In genomic region chr12:27399392-27399791, GRCm38 (mm10) we compare ENCODE assay signal across 15 mouse cellular contexts. TPM values are rescaled to one million over a fixed set of nuclear protein-coding genes. Genes with fewer than 3 reads are reported as not detected.
DNase-seq lines count a peak whose midpoint lies in the region; ATAC-seq and TF ChIP-seq lines count a peak whose summit lies in the region.
"Had no signal": no experiment of that assay in that cellular context is flagged by ENCODE, and none has a peak within 500 bp of the region (broad histone marks: within the 10 kb centered on the region; RNA-seq: fewer than 3 reads in every experiment).

No protein-coding gene starts in this region.

- ATAC-seq in liver, embryonic 12.5 days = no peak
- peak; percentile 70 for ATAC-seq in lung, postnatal 0 days
- ATAC-seq in stomach, embryonic 15.5 days (ENCODE audit: insufficient read depth, low FRiP score, low read depth) = no peak
- ATAC-seq: forebrain, embryonic 15.5 days had no signal

- WGBS in liver, adult 2 months = 74% methylated on average over 5 of the region's 5 CpGs
- WGBS in liver, embryonic 12.5 days (ENCODE audit: insufficient replicate concordance) = 69% methylated on average over 5 of the region's 5 CpGs
- 42% methylated on average over 5 of the region's 5 CpGs for WGBS in lung, postnatal 0 days
- WGBS in stomach, embryonic 15.5 days = 56% methylated on average over 5 of the region's 5 CpGs

- peak; percentile 12 for DNase-seq in liver, adult 2 months (ENCODE audit: extremely low read depth, low read depth, low spot score)
- peak; percentile 24 for DNase-seq in lung, postnatal 0 days (ENCODE audit: low spot score)
- DNase-seq in lung, postnatal 14 days = no peak
- no peak for DNase-seq in left cerebral cortex, adult 11 months (ENCODE audit: low spot score)
- DNase-seq: adrenal gland, adult 2 months; adrenal gland, postnatal 25 days; cerebellum, adult 18-20 months; cerebellum, postnatal 10 days; gastrocnemius, postnatal 36 days; heart, adult 11 months; heart, postnatal 36 days had no signal

- H3K79me2 ChIP-seq in liver, adult 2 months (ENCODE audit: control insufficient read depth, insufficient read depth, low read length) = no peaks in the 10 kb centered on the region

- no peak overlapping the region for H3K27ac ChIP-seq in liver, adult 2 months (replicated peaks; ENCODE audit: insufficient read depth, low read depth, low read length)
- H3K27ac ChIP-seq in liver, embryonic 12.5 days = no peak overlapping the region
- H3K27ac ChIP-seq in lung, postnatal 0 days (ENCODE audit: low read length) = no peak overlapping the region
- H3K27ac ChIP-seq in stomach, embryonic 15.5 days = 0 out of 2 replicates have a peak overlapping the region, but pooled peaks have one; percentile 19
- H3K27ac ChIP-seq: forebrain, embryonic 15.5 days; heart, embryonic 13.5 days had no signal

- TF ChIP-seq EP300 in lung, postnatal 0 days (IDR thresholded peaks at IDR 0.05) = no peak

- no peak for TF ChIP-seq CTCF in liver, adult 2 months (IDR thresholded peaks at IDR 0.05; ENCODE audit: low read depth, low read length)
- no peak for TF ChIP-seq CTCF in lung, postnatal 0 days (IDR thresholded peaks at IDR 0.05)

- no peak for TF ChIP-seq POLR2A in liver, adult 2 months (IDR thresholded peaks at IDR 0.05; ENCODE audit: extremely low read depth, insufficient read depth, low read length)

- no peaks in the 10 kb centered on the region for H3K36me3 ChIP-seq in liver, adult 2 months (ENCODE audit: control insufficient read depth, insufficient read depth, low read length)
- H3K36me3 ChIP-seq in liver, embryonic 12.5 days = no peaks in the 10 kb centered on the region
- no peaks in the 10 kb centered on the region for H3K36me3 ChIP-seq in lung, postnatal 0 days (ENCODE audit: insufficient read depth, low read length)
- no peaks in the 10 kb centered on the region for H3K36me3 ChIP-seq in stomach, embryonic 15.5 days
- H3K36me3 ChIP-seq: forebrain, embryonic 15.5 days; heart, embryonic 13.5 days had no signal

- no peak overlapping the region for H3K9ac ChIP-seq in liver, adult 2 months (ENCODE audit: low read depth, low read length)
- H3K9ac ChIP-seq in liver, embryonic 12.5 days = no peak overlapping the region
- H3K9ac ChIP-seq in lung, postnatal 0 days (replicated peaks; ENCODE audit: low read depth) = no peak overlapping the region
- H3K9ac ChIP-seq in stomach, embryonic 15.5 days = no peak overlapping the region
- H3K9ac ChIP-seq: forebrain, embryonic 15.5 days; heart, embryonic 13.5 days had no signal

- no peak overlapping the region for H3K4me2 ChIP-seq in liver, embryonic 12.5 days
- H3K4me2 ChIP-seq in lung, postnatal 0 days (replicated peaks; ENCODE audit: low read depth, low read length) = no peak overlapping the region
- no peak overlapping the region for H3K4me2 ChIP-seq in stomach, embryonic 15.5 days
- H3K4me2 ChIP-seq: forebrain, embryonic 15.5 days; heart, embryonic 13.5 days had no signal

- no peaks in the 10 kb centered on the region for H3K4me1 ChIP-seq in liver, adult 2 months (ENCODE audit: control insufficient read depth, insufficient read depth, low read length)
- H3K4me1 ChIP-seq in liver, embryonic 12.5 days = no peaks in the 10 kb centered on the region
- no peaks in the 10 kb centered on the region for H3K4me1 ChIP-seq in lung, postnatal 0 days (ENCODE audit: insufficient read depth, low read depth, low read length)
- H3K4me1 ChIP-seq in stomach, embryonic 15.5 days = no peaks in the 10 kb centered on the region
- H3K4me1 ChIP-seq: forebrain, embryonic 15.5 days; heart, embryonic 13.5 days had no signal

- H3K27me3 ChIP-seq in liver, adult 2 months (ENCODE audit: control insufficient read depth, insufficient read depth, low read length) = 0 out of 2 replicates have a peak, but pooled peaks cover 3% of the 10 kb centered on the region
- H3K27me3 ChIP-seq in liver, embryonic 12.5 days (replicated peaks) = no peaks in the 10 kb centered on the region
- H3K27me3 ChIP-seq in lung, postnatal 0 days (replicated peaks; ENCODE audit: insufficient read depth, low read length) = no peaks in the 10 kb centered on the region
- no peaks in the 10 kb centered on the region for H3K27me3 ChIP-seq in stomach, embryonic 15.5 days (replicated peaks)
- H3K27me3 ChIP-seq: forebrain, embryonic 15.5 days; heart, embryonic 13.5 days had no signal

- H3K4me3 ChIP-seq in liver, adult 2 months (ENCODE audit: insufficient read depth, low read depth, low read length) = no peak overlapping the region
- H3K4me3 ChIP-seq in liver, embryonic 12.5 days = no peak overlapping the region
- no peak overlapping the region for H3K4me3 ChIP-seq in lung, postnatal 0 days (ENCODE audit: low read depth, low read length)
- no peak overlapping the region for H3K4me3 ChIP-seq in stomach, embryonic 15.5 days (replicated peaks)
- H3K4me3 ChIP-seq: forebrain, embryonic 15.5 days; heart, embryonic 13.5 days had no signal

- H3K9me3 ChIP-seq in liver, embryonic 12.5 days (replicated peaks) = no peaks in the 10 kb centered on the region
- no peaks in the 10 kb centered on the region for H3K9me3 ChIP-seq in lung, postnatal 0 days (ENCODE audit: low read length)
- H3K9me3 ChIP-seq in stomach, embryonic 15.5 days = no peaks in the 10 kb centered on the region
- H3K9me3 ChIP-seq: forebrain, embryonic 15.5 days; heart, embryonic 13.5 days had no signal

RNA-seq across cellular contexts. Expression of gene Sox11, which starts 57.0 kb away (rescaled TPM):
- 0.07 TPM in 1 of 2 replicates, not detected in the other for total RNA-seq in liver, adult 2 months (2014; rRNA removed)
- polyA plus RNA-seq in liver, adult 2 months (2012; rRNA removed) = 0.01 TPM in 1 of 2 replicates, not detected in the other
- 5.6 and 6.0 TPM in 2 replicates for polyA plus RNA-seq in liver, embryonic 12.5 days (2016; fragmentation: Nextera tagmentation; extraction: Ambion mirVana)
- 9.2 and 11.3 TPM in 2 replicates for polyA plus RNA-seq in lung, postnatal 0 days (2015; fragmentation: Nextera tagmentation; extraction: Ambion mirVana)
- 30.8 and 35.7 TPM in 2 replicates for polyA plus RNA-seq in stomach, embryonic 15.5 days (2015; fragmentation: Nextera tagmentation; extraction: Ambion mirVana)

Comparison
In these comparisons a context has a peak if more than half of its experiments do, and no peak if none do; other contexts are left out.
1. DNase-seq: peak in liver, adult 2 months (single experiment) and lung, postnatal 0 days (single experiment); none in lung, postnatal 14 days (single experiment) and left cerebral cortex, adult 11 months (single experiment).